Mouse (Mus musculus): ENCODE results near the gene Itgb2.

DNA sequence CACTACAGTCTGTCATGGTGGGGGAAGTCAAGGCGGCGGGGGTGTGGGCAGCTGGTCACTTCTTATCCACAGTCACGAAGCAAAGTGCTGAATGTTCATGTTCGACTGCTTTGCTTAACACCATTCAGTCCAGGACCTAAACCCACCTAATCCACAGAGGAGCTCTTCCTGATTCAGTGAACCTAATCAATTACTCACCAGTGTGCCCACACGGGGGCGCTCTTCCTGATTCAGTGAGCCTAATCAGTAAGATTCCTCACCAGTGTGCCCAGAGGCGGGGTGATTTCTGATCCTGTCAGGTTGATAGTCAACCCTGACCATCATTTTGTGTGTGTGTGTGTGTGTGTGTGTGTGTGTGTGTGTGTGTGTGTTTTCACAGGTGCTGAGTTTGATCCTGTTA, 13.2 kb downstream of the Itgb2 start:
- TF ChIP-seq GATA1 (IDR thresholded peaks at IDR 0.05; ENCODE audit: borderline replicate concordance, low read length) = no peak
- peak; percentile 67 for TF ChIP-seq CTCF (IDR thresholded peaks at IDR 0.05; ENCODE audit: low read depth, low read length)
- TF ChIP-seq POLR2AphosphoS5 (IDR thresholded peaks at IDR 0.05; ENCODE audit: insufficient replicate concordance, low read depth, low read length) = no peak
- TF ChIP-seq GATA2 (IDR thresholded peaks at IDR 0.05; ENCODE audit: borderline replicate concordance, low read depth, low read length) = no peak
- no peak for TF ChIP-seq TAL1 (conservative IDR thresholded peaks at IDR 0.05; ENCODE audit: low read depth, low read length)

All from G1E (cell line).